Mouse (Mus musculus) limb, embryonic 13.5 days (tissue): ENCODE measurements around the gene Wwox. TPM values are rescaled to one million over a fixed set of nuclear protein-coding genes. Genes with fewer than 3 reads are reported as not detected.

Experiments used
- ATAC-seq: fragments of 200-750 bp; cut with Nextera tagmentation; 2 replicates; pipeline ENCODE4 v1.8.0; 2017; ENCODE audit warnings: low read depth, moderate number of reproducible peaks, moderate TSS enrichment; ENCODE audit not compliant: low FRiP score
- H3K27ac ChIP-seq: fragments of 300-500 bp; sonication (generic); 2 replicates; pipeline ENCODE4 v1.5.1; 2015; ENCODE audit warnings: inconsistent platforms, mild to moderate bottlenecking, moderate library complexity
- H3K27me3 ChIP-seq: fragments of 300-500 bp; sonication (generic); 2 replicates; pipeline ENCODE4 v1.6.1; 2015; ENCODE audit warnings: mild to moderate bottlenecking, inconsistent platforms
- H3K36me3 ChIP-seq: fragments of 300-500 bp; sonication (generic); 2 replicates; pipeline ENCODE4 v1.6.1; 2015; ENCODE audit warnings: inconsistent platforms, mild to moderate bottlenecking, moderate library complexity
- H3K4me1 ChIP-seq: fragments of 300-500 bp; sonication (generic); 2 replicates; pipeline ENCODE4 v1.6.1; 2015; ENCODE audit warnings: inconsistent platforms
- H3K4me2 ChIP-seq: fragments of 300-500 bp; sonication (generic); replicated peaks from 2 replicates; pipeline ENCODE4 v1.6.1; 2015; ENCODE audit warnings: inconsistent platforms, mild to moderate bottlenecking, moderate library complexity
- H3K4me3 ChIP-seq: fragments of 300-500 bp; sonication (generic); 2 replicates; pipeline ENCODE4 v1.5.1; 2015; ENCODE audit warnings: moderate library complexity, mild to moderate bottlenecking, inconsistent platforms
- H3K9ac ChIP-seq: fragments of 300-500 bp; sonication (generic); 2 replicates; pipeline ENCODE4 v1.6.1; 2015; ENCODE audit warnings: mild to moderate bottlenecking, inconsistent platforms
- H3K9me3 ChIP-seq: fragments of 300-500 bp; sonication (generic); 2 replicates; pipeline ENCODE4 v1.6.1; 2016; ENCODE audit warnings: inconsistent platforms
- WGBS: fragments of 180-500 bp; shearing (Covaris S2); methylation state at CpG from one replicate; pipeline ENCODE4 v1.1.7; 2015; 5-methylcytosine and 5-hydroxymethylcytosine counted together
- polyA plus RNA-seq: library from polyadenylated mRNA; unstranded; fragments of >200 nt; fragmentation: Nextera tagmentation; extraction: Ambion mirVana; gene quantifications from 2 replicates; pipeline ENCODE4 v1.2.1, GENCODE M21; 2015

The Wwox gene
- polyA plus RNA-seq, 1 experiment from 2014 or later = 9.5 TPM

DNA sequence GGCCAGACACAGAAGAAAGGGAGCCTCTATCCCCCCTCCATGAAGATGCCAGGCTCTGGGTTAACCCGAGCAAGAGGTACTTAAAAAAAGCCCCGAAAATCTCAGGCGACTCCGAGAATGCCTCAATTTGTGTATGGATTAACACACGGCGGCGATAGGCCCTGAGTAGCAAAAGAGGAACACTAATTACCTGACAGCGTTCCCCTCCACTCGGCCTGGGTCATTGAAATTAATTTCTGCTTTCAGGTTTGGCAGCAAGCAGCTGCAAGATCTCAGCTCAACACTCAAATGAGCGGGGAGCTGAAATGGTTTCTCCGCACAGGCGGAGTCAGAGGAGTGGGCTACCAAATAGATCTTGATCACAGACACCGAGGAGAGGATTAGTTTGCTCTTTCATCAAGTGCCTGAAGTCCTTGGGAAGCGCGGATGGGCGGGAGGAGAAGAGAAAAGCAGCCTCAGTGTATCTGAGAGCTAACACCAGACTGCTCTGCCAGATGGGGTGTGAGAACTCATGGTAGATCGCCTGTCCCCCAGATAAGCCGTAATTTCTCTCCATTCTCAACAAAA lies 445.7 kb downstream of the Wwox start:
- peak overlapping the region; percentile 14; the same call in 1 of the 2 replicates for H3K4me2 ChIP-seq
- no peaks in the 10 kb centered on the region for H3K9me3 ChIP-seq
- H3K4me1 ChIP-seq = peaks cover 30% of the 10 kb centered on the region
- 35% methylated on average over 18 of the region's 18 CpGs for WGBS
- no peak overlapping the region for H3K4me3 ChIP-seq
- H3K27ac ChIP-seq = no peak overlapping the region
- no peaks in the 10 kb centered on the region for H3K36me3 ChIP-seq
- H3K27me3 ChIP-seq = peaks cover 10% of the 10 kb centered on the region; the same call in 1 of the 2 replicates
- no peak overlapping the region for H3K9ac ChIP-seq
- ATAC-seq = no peak

DNA sequence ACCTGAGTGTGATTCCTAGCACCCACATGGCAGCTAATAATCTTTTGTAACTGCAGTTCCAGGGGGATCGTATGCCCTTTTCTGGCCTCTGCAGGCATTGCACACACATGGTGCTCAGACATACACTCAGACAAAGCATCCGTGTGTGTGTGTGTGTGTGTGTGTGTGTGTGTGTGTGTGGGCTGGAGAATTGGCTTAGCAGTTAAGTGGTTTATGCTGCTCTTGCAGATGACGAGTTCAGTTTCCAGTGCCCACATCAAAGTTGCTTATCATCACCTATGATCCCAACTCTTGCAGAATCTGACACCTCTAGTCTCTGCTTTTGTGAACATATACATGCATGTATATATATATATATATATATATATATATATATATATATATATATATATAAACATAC lies 448.9 kb downstream of the Wwox start:
- Histone ChIP-seq H3K36me3 (no peaks in the 10 kb centered on the region), H3K9me3 (no peaks in the 10 kb centered on the region), H3K27me3 (peaks cover 15% of the 10 kb centered on the region; the same call in 1 of the 2 replicates), H3K4me1 (peaks cover 20% of the 10 kb centered on the region), H3K27ac (no peak overlapping the region), H3K9ac (no peak overlapping the region), H3K4me2 (no peak overlapping the region), H3K4me3 (no peak overlapping the region)
- ATAC-seq = no peak
- 84% methylated on average over 3 of the region's 3 CpGs for WGBS

- 63% methylated on average over 16 of the region's 16 CpGs for WGBS
- Histone ChIP-seq H3K27ac (no peak overlapping the region), H3K4me3 (no peak overlapping the region), H3K27me3 (peaks cover 6% of the 10 kb centered on the region; the same call in 1 of the 2 replicates), H3K9ac (no peak overlapping the region), H3K4me2 (no peak overlapping the region), H3K36me3 (no peaks in the 10 kb centered on the region), H3K4me1 (peaks cover 19% of the 10 kb centered on the region), H3K9me3 (no peaks in the 10 kb centered on the region)
- no peak for ATAC-seq
Observed at GRCm38 (mm10) chr8:114889578-114890374, 450.3 kb downstream of the Wwox start.

DNA sequence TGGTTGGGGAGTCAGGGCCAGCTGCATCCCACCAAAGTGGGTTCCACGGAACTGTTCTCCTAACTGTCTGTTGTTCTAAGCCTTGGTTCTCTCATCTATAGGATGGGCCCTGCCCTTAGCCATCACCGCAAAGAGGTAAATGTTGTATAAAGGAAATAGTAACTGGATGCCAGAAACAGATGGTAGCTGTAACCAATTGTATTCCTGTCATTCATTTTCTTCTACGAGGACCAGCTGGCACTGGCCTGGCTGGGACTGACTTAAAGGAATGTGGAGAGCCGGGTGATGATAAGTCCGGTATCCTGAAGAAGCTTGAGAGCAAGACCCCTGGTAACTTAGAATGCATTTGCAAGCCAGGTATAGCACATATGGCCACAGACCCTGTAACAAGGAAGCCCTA lies 451.0 kb downstream of the Wwox start:
- ATAC-seq = no peak
- no peak overlapping the region for H3K27ac ChIP-seq
- H3K4me2 ChIP-seq = no peak overlapping the region

GRCm38 (mm10) chr8:114891252-114891651 lies 451.8 kb downstream of the Wwox start:
- Histone ChIP-seq H3K27ac (no peak overlapping the region), H3K9ac (no peak overlapping the region), H3K4me2 (no peak overlapping the region), H3K4me3 (no peak overlapping the region), H3K36me3 (no peaks in the 10 kb centered on the region), H3K27me3 (peaks cover 6% of the 10 kb centered on the region; the same call in 1 of the 2 replicates), H3K9me3 (no peaks in the 10 kb centered on the region), H3K4me1 (peaks cover 13% of the 10 kb centered on the region)
- WGBS = 70% methylated on average over 4 of the region's 4 CpGs
- ATAC-seq = no peak

More for the DNA sequence above, 451.0 kb downstream of the Wwox start:
- H3K27me3 ChIP-seq = peaks cover 6% of the 10 kb centered on the region; the same call in 1 of the 2 replicates
- H3K36me3 ChIP-seq = no peaks in the 10 kb centered on the region
- H3K9me3 ChIP-seq = no peaks in the 10 kb centered on the region
- H3K4me1 ChIP-seq = peaks cover 13% of the 10 kb centered on the region
- H3K4me3 ChIP-seq = no peak overlapping the region
- 32% methylated on average over 5 of the region's 5 CpGs for WGBS
- no peak overlapping the region for H3K9ac ChIP-seq

DNA sequence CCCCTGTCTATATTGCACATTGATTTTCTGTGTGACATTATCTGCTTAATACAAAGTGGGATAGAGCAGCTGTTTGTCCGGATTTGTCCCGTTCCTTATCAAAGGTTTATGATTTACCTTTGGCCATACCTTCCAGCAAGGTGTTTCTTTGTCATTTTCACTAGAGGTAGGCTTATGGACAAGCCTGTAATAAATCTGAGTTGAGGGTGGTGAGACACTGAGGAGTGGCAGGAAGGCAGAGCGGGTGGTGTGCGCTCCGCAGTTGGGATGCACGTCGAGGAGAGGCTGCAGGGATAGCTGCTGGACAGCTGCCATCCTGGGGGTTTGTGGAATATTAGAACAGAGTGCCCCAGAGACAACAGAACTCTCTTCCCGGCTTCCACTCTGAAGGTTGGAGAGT lies 458.0 kb downstream of the Wwox start:
- Histone ChIP-seq H3K27ac (no peak overlapping the region), H3K4me1 (no peaks in the 10 kb centered on the region), H3K4me2 (no peak overlapping the region), H3K9me3 (no peaks in the 10 kb centered on the region), H3K4me3 (no peak overlapping the region), H3K36me3 (no peaks in the 10 kb centered on the region), H3K9ac (no peak overlapping the region), H3K27me3 (peaks cover 12% of the 10 kb centered on the region)
- ATAC-seq = no peak
- 81% methylated on average over 8 of the region's 8 CpGs for WGBS

DNA sequence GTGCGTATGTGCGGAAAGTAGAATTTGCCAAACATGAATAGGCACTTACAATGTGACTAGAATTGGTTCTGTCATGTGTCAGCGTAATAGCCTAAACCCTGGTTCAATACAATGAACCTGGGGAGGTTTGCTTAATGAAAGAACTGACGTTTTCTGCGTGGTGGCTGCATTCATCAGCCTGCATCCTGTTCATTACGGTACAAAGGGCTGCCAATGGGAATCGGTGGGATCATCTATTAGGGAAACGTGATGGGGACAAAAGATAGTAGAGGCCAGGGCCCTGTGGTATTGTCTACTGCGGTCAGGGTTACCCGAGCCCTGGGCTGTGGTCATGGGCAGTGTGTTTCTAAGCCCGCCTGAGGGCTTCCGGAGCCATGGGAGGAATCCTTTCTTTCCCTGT lies 459.7 kb downstream of the Wwox start:
- WGBS = 91% methylated on average over 12 of the region's 12 CpGs
- Histone ChIP-seq H3K27ac (no peak overlapping the region), H3K9ac (no peak overlapping the region), H3K9me3 (0 out of 2 replicates have a peak, but pooled peaks cover 1% of the 10 kb centered on the region), H3K36me3 (no peaks in the 10 kb centered on the region), H3K27me3 (peaks cover 12% of the 10 kb centered on the region), H3K4me2 (no peak overlapping the region), H3K4me3 (no peak overlapping the region), H3K4me1 (no peaks in the 10 kb centered on the region)
- ATAC-seq = no peak

DNA sequence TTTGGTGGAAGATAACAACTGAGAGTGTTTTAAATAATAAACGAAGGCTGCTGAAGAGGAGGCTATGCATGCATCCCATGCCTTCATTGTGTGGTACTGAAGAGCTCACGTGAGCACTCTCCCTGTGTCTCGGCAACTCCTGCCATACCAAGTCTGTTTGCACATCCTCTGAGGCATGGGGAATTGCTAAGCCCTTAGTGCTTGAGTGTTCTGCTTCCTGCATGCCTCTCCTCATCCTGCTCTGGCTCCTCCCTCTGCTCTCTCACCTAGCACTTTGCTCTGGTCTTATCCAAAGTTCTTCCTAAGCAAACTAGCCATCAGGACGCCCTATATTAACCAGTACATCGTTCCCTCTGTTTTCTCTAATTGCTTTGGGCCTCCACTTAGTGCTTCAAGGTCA lies 463.1 kb downstream of the Wwox start:
- H3K27me3 ChIP-seq = peaks cover 7% of the 10 kb centered on the region
- peaks cover 6% of the 10 kb centered on the region; the same call in 1 of the 2 replicates for H3K9me3 ChIP-seq
- ATAC-seq = no peak
- H3K27ac ChIP-seq = no peak overlapping the region
- no peaks in the 10 kb centered on the region for H3K4me1 ChIP-seq
- H3K9ac ChIP-seq = no peak overlapping the region
- WGBS = 83% methylated on average over 5 of the region's 5 CpGs
- no peaks in the 10 kb centered on the region for H3K36me3 ChIP-seq
- no peak overlapping the region for H3K4me3 ChIP-seq
- no peak overlapping the region for H3K4me2 ChIP-seq

GRCm38 (mm10) chr8:114908086-114908485 lies 468.6 kb downstream of the Wwox start:
- Histone ChIP-seq H3K4me1 (peaks cover 13% of the 10 kb centered on the region), H3K27me3 (no peaks in the 10 kb centered on the region), H3K4me3 (no peak overlapping the region), H3K4me2 (no peak overlapping the region), H3K9ac (no peak overlapping the region), H3K27ac (no peak overlapping the region), H3K9me3 (peaks cover 6% of the 10 kb centered on the region; the same call in 1 of the 2 replicates), H3K36me3 (no peaks in the 10 kb centered on the region)
- 86% methylated on average over 8 of the region's 8 CpGs for WGBS
- ATAC-seq = no peak

DNA sequence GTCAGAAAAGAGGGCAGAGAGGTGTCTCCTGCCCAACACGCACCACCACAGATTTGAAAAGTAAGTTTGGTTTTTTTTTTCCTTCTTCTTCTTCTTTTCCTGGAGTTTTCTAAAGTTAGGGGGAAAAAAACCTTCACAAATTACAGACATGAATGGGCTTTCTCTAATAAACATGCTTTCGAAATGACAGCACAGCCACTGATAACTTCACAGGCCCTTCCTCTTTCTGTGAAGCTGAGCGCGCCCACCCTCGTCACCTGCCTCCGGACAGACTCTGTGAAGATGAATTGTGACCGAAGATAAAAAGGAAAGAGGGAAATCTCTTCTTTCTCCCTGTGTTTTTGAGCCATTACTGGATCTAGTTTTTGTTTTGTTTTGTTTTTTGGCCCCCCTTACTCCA lies 469.1 kb downstream of the Wwox start:
- no peak overlapping the region for H3K4me3 ChIP-seq
- H3K4me1 ChIP-seq = peaks cover 13% of the 10 kb centered on the region
- no peaks in the 10 kb centered on the region for H3K27me3 ChIP-seq
- WGBS = 90% methylated on average over 7 of the region's 7 CpGs
- no peak for ATAC-seq
- peaks cover 6% of the 10 kb centered on the region; the same call in 1 of the 2 replicates for H3K9me3 ChIP-seq
- H3K27ac ChIP-seq = no peak overlapping the region
- H3K4me2 ChIP-seq = no peak overlapping the region
- H3K9ac ChIP-seq = no peak overlapping the region
- H3K36me3 ChIP-seq = no peaks in the 10 kb centered on the region

DNA sequence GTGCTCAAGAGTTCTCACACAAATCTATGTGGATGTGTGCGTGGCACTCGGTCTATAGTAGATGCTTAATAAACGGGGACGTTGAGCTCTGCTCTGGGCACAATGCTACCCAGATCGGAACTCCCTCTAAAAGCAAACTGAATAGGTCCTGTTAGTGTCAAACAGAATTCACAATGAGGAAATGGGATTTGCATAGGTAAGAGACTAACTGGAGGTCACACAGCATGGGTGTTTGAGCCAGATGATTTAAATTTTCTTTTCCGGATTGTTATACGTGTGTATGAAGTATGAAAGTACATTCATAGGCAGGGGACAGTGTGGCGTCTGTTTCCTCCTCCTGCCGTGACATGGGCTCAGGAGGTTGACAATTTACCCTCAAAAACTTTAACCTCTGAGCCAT lies 469.7 kb downstream of the Wwox start:
- Histone ChIP-seq H3K4me3 (no peak overlapping the region), H3K9me3 (peaks cover 6% of the 10 kb centered on the region; the same call in 1 of the 2 replicates), H3K9ac (no peak overlapping the region), H3K27ac (no peak overlapping the region), H3K4me1 (peaks cover 13% of the 10 kb centered on the region), H3K36me3 (no peaks in the 10 kb centered on the region), H3K4me2 (no peak overlapping the region), H3K27me3 (no peaks in the 10 kb centered on the region)
- WGBS = 89% methylated on average over 9 of the region's 9 CpGs
- no peak for ATAC-seq

DNA sequence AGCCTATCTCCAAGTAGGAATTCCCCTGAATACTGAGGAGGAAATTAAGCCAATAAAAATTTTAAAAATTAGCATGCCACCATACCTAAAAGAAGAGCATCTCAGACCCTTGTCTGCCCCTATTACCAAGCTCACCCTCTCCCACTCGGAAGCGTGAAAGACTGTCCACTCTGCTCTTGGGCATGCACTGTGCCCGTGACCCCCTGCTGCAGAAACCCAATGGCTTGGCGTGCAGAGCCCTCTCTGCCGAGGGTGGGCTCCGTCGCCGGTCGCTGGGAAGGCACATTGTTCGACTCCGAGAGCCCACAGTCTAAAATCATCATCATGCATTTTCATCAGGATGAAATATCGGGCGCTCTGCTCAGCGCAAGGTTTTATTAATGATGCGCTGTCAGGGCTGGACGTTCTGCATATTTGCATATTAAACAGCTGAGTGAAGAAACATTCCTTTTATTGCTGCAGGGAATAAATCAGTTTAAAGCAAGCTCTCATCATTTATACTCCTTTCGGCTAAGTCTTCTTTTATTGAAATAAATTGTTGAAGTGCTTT lies 471.7 kb downstream of the Wwox start:
- Histone ChIP-seq H3K36me3 (no peaks in the 10 kb centered on the region), H3K27ac (no peak overlapping the region), H3K9me3 (no peaks in the 10 kb centered on the region), H3K4me3 (no peak overlapping the region), H3K4me2 (no peak overlapping the region), H3K27me3 (no peaks in the 10 kb centered on the region), H3K9ac (no peak overlapping the region), H3K4me1 (peaks cover 13% of the 10 kb centered on the region)
- WGBS = 77% methylated on average over 17 of the region's 17 CpGs
- no peak for ATAC-seq
